Mouse (Mus musculus) heart, adult 8-10 months (tissue): Measurements from ENCODE around the gene St6galnac4. TPM values are rescaled to one million over a fixed set of nuclear protein-coding genes. Genes with fewer than 3 reads are reported as not detected.
A peak's percentile ranks its signal among the peaks of the same experiment; 100 is the strongest.

Experiments used
- DNase-seq: peaks from one replicate; pipeline ENCODE4 v3.0.0; 2022; ENCODE audit warnings: low spot score
- total RNA-seq, 4 experiments: library from RNA; stranded (reverse); gene quantifications; 2 replicates each; pipeline ENCODE4 v1.2.4; 2022

St6galnac4 gene
- total RNA-seq, 4 experiments from 2014 or later: 15.6 to 23.2 (median 20.7) TPM

DNA sequence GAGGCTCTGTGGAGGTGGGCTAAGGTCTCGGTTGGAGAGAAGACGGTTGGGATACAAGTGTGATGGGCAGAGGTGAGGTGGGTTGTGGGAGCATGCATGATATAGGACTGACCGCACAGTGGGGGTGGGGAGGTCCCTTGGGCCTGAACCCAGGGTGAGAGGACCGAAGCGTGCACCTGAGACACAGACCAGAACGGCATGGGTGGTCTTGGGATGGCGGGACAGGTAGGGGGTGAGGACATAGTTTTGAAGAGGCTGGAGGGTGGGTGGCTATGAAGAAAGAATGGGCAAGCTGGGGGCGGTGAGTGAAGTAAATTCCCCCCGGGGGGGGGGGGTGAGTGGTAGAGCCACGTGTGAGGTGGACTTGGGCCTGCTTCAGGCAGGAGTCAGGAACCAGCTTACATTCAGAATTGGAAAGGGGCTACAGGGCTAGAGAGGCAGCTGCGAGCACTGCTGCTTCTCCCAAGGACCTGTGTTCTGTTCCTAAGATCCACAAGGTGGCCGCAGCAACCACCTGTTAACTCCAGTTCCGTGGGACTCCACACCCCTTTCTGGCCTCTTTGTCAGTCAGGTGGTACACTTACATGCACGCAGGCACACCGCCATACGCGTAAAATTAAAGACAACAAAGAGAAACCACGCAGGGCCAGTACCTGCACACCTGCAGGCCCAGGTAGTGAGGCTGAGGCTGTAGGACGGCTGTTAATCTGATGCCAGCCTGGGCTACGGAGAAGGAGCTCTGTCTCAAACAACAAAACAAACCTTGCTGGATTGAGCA, 40.6 kb downstream of the St6galnac4 start:
- DNase-seq: no peak

- no peak for DNase-seq
Observed at GRCm38 (mm10) chr2:32628044-32628550, 41.2 kb downstream of the St6galnac4 start.

- DNase-seq: peak; percentile 84
Observed at GRCm38 (mm10) chr2:32628729-32629128, 41.8 kb downstream of the St6galnac4 start.

DNA sequence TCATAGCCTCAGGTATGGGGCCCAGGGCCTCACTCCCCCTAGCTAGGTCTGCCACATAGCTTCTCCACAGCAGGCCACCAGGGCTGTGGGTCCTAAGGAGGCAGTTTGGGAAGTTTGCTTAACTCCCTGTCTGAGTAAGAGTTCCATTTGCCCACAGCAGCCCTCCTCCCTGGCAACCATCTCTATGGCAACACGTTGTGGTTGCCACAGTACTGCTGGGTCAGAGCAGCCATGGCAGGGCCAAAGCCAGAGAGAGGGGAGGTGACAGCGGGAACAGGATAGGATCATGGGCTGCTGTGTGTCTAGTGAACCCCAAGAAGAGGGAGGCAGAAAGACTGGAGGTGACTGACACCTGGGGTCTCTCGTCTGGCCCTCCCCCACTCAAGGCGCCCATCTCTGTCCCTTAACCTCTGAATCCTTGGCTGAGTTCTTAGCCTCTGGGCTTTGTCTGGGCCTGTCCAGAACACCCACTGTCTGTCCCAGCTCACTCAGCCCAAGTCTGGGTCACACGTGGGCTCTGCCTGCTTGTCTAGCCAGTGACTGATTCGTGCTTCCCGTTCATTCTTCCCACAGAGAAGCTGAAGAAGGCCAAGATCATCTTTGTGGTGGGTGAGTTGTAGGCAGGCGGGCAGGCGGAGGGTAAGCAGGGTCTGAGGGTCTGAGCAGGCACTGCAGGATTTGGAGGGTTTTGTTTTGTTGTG, 42.5 kb downstream of the St6galnac4 start:
- DNase-seq: no peak

GRCm38 (mm10) chr2:32630036-32630435, 43.1 kb downstream of the St6galnac4 start:
- DNase-seq: no peak

GRCm38 (mm10) chr2:32631046-32631445, 44.2 kb downstream of the St6galnac4 start:
- DNase-seq: no peak

GRCm38 (mm10) chr2:32631737-32632394, 45.0 kb downstream of the St6galnac4 start:
- DNase-seq: peak; percentile 87

DNA sequence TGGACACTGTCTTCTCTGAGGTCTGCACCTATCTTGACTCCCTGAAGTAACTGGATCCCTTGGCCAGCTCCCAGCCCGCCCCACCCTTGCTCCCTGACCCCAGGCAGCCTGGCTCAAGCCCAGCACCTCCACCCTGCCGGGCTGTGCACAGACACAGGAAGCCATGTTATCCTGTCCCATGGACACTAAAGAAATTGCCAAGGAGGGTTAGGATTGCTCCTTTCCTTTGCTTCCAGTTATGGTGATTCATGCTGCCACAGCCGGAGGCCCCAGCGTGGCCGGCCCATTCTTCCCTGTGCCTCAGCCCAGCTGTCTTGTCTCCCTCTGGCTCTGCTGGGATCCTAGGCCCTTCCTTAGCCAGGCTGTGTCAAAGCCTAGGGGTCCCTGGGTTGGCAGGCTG, 46.8 kb downstream of the St6galnac4 start:
- DNase-seq: peak; percentile 74

- DNase-seq: no peak
Observed at GRCm38 (mm10) chr2:32634277-32635105, 47.6 kb downstream of the St6galnac4 start.

- no peak for DNase-seq
Observed at GRCm38 (mm10) chr2:32636617-32637016, 49.7 kb downstream of the St6galnac4 start.

DNA sequence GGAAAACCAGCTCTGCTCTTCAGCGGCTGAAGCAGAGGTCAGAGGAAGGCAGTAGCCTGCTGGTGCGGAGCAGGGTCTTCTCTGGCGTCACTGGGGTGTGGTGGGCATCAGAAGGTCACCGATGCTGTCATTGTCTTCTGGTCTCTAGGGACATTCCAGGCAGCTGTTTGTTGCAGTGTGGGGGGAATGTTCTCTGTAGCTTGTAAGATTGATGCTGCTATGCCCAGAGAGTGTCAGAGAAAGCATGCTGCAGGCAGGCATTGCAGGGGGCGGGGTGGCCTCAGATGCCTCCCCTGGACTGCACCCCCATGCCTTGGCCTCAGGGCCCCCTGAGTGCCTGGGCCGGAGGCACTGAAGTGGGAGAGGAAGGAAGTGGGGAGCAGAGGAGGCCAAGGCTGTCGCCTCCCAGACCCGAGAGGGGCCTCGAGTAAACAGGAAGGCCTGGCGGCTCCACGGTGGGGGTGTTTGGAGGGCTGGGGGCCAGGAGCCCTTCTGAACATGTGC, 50.9 kb downstream of the St6galnac4 start:
- peak; percentile 74 for DNase-seq

GRCm38 (mm10) chr2:32639632-32640031, 52.7 kb downstream of the St6galnac4 start:
- DNase-seq: no peak

DNA sequence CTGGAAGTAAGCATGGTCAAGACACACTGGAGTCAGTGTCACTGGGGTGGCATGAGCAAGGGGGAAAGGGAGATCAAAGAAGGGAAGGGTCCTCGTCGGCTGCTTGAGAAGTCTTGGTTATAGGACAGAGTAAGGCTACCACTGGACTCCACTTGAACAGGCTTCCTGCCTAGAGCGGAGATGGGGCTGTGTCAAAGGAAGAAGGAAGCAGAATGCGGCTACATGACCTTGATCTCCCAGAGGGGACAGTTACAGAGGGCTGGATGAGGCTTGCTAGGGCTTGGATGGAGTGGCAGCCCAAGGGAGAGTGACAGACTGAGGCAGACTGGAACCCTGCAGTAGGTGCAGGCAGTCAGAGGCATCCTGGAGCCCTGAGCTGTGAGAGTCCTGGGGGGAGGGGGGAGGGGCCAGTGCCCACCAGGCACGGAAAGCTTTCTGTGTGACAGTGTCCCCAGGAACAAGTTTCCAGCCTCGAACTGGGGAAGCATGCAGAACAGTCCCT, 53.7 kb downstream of the St6galnac4 start:
- DNase-seq: no peak

DNA sequence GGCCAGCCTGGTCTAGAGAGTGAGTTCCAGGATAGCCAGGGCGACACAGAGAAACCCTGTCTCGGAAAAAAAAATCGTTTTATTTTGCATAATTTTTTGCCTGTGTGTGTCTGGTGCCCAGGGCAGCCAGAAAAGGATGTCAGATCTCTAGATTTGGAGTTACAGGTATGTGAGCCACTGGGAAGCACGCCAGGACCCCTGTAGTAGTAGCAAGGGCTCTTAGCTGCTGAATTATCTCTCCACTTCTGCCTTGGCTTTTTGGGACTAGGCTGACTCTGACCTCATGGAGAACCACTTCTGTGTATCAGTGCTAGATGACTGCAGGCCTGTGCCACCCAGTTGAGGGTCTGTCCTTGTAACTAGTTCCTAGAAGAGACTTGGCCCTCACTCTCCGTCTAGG, 54.9 kb downstream of the St6galnac4 start:
- DNase-seq: no peak

DNA sequence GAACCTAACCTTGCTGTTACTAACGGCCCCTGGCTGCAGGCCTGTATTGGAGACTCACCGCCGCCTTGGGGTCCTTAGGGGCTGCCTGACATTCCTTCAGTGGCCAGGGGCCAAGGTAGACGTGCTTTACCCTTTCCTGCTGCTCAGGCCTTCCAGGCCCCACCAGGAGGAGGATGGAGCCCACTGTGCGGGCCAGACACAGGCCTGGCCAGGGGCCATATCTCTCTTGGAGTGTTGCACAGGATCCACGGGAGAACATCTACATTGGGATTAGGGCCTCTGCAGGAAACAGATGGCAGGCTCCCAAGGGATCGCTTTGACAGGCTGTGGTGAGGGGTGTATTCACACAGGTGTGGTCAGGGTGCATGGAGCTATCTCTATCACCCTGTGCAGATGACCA, 55.9 kb downstream of the St6galnac4 start:
- DNase-seq: no peak

GRCm38 (mm10) chr2:32644083-32644482, 57.2 kb downstream of the St6galnac4 start:
- DNase-seq: no peak

DNA sequence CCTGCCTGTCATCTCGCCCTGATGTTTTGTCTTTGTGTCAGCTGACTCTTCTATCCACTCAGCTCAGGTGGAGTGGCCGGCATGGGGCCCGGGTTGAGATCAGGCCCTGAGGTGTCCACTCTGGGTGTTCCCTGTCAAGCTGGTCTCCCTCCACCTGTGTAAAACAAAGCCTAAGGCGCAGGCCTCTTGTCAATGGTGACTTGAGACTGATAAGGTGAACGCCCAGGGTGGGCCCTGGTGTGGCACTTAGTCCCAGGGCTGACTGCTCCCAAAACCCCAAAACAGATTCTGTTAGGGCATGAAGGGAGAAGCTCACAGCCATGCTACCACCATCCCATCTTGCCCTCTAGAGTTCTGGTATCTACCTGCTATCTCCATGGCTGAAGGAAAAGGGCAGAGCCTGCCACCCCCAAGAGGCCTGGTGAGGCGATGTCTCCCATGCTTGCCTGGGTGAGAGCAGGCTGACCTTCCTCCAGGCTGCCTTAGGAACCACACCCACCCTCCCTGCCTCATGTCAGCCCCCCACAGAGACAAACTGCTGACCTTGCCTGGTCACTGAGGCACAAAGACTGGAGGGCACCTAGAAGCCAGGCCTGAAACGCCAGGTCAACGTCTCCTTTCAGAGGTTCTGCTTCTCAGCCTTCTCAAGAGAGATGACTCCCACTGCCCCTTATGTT, 58.0 kb downstream of the St6galnac4 start:
- DNase-seq: no peak

DNA sequence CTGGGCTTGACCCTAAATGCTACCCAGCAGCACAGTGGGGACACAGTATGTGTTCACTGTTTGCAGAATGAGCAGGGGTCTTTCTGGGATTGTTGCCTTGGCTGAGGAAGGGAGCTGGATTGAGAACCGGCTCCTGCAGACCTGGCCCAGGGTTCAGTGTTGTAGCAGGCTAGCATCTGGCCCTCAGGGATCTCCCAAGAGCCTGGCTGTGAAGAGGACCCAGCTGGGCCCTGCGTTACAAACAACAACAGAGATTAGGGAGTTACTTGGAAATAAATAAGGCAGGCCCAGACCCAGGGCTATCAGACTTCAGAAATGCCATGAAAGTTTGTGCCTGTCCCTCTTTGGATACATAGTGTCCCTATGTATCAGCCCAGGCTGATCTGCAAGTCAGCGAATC, 58.8 kb downstream of the St6galnac4 start:
- no peak for DNase-seq

DNA sequence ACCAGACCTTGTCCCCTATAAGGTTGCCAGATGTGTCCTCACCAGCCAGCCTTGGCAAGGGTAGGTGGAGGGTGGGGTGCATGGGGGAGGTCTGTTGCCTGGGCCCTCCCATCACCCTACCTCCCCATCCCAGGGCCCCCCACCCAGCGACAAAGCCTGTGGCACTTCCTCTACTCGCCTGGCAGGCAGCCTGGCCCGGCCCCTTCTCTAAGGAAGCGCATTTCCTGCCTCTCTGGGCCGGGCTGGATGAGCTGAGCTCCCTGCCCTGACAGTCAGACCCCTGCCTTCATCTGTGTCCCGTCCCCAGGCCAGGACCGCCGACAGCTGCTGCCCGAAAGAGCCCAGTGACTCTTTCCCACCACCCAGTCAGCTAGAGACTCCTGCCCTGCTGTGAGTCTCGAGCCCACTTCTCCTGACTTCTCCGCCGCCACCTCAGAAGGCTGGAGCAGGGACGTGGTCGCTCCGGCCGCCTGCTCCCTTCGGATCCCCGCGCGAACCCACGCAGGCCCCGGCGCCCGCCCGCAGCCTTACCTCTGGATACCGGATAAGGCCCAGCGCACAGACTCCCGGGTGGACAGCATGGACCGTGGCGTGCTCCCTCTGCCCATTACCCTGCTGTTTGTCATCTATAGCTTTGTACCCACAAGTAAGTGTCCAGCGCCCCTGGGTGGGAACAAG, 59.6 kb downstream of the St6galnac4 start, which contains the start of gene Eng:
TSS of gene Eng (plus strand) at position 217 of the 678 bp plus-strand sequence.
- peak; percentile 88 for DNase-seq

- DNase-seq: no peak
Observed at GRCm38 (mm10) chr2:32647366-32647765, 60.5 kb downstream of the St6galnac4 start.
